Mouse (Mus musculus) right cerebral cortex, adult 2 months (tissue): ENCODE results near the gene Chrna9.

Experiments
- DNase-seq, 2 experiments: peaks; one replicate each; pipeline ENCODE4 v3.0.0; 2021 to 2022; ENCODE audit warnings: low spot score in 2 of 2

Chrna9 gene

GRCm38 (mm10) chr5:65919326-65919725, 15.4 kb upstream of the Chrna9 start:
- no peak for DNase-seq

GRCm38 (mm10) chr5:65919904-65920303, 14.8 kb upstream of the Chrna9 start:
- no peak for DNase-seq

GRCm38 (mm10) chr5:65920701-65921426, 13.9 kb upstream of the Chrna9 start:
- no peak for DNase-seq

- no peak for DNase-seq
Measured at GRCm38 (mm10) chr5:65921477-65922138, 13.1 kb upstream of the Chrna9 start.

GRCm38 (mm10) chr5:65926666-65927065, 8.1 kb upstream of the Chrna9 start:
- no peak for DNase-seq

GRCm38 (mm10) chr5:65929162-65929561, 5.6 kb upstream of the Chrna9 start:
- DNase-seq = no peak

GRCm38 (mm10) chr5:65930171-65930570, 4.5 kb upstream of the Chrna9 start:
- DNase-seq = no peak

- no peak for DNase-seq
Measured at GRCm38 (mm10) chr5:65933258-65933657, 1.5 kb upstream of the Chrna9 start.

GRCm38 (mm10) chr5:65933764-65934163, 957 bp upstream of the Chrna9 start:
- DNase-seq = no peak

- DNase-seq = no peak
Measured at GRCm38 (mm10) chr5:65937011-65937726, 2.4 kb downstream of the Chrna9 start.

- DNase-seq = peak; percentile 86 to 89
Measured at GRCm38 (mm10) chr5:65937998-65938715, 3.4 kb downstream of the Chrna9 start.

GRCm38 (mm10) chr5:65941145-65941544, 6.4 kb downstream of the Chrna9 start:
- no peak for DNase-seq

GRCm38 (mm10) chr5:65949822-65950221, 15.1 kb downstream of the Chrna9 start:
- no peak for DNase-seq

- peak; percentile 51 to 53 for DNase-seq
Measured at GRCm38 (mm10) chr5:65950236-65950635, 15.5 kb downstream of the Chrna9 start.

GRCm38 (mm10) chr5:65950679-65951512, 16.2 kb downstream of the Chrna9 start:
- peak; percentile 9 to 12 for DNase-seq

GRCm38 (mm10) chr5:65951513-65951909, 16.8 kb downstream of the Chrna9 start:
- DNase-seq = no peak

GRCm38 (mm10) chr5:65954130-65955080, 19.7 kb downstream of the Chrna9 start:
- DNase-seq = no peak

- peak; percentile 81 to 83 for DNase-seq
Measured at GRCm38 (mm10) chr5:65955343-65956143, 20.8 kb downstream of the Chrna9 start.
